Mouse (Mus musculus) CD8-positive naive resting alpha-beta T cell, adult 2 months (primary cell): Measurements from ENCODE around the gene Dab2ip.

Experiments used
- DNase-seq, 2 experiments: peaks; one replicate each; pipeline ENCODE4 v3.0.0; 2022; ENCODE audit warnings: low read depth in 2 of 2, low spot score in 2 of 2

Dab2ip gene

DNA sequence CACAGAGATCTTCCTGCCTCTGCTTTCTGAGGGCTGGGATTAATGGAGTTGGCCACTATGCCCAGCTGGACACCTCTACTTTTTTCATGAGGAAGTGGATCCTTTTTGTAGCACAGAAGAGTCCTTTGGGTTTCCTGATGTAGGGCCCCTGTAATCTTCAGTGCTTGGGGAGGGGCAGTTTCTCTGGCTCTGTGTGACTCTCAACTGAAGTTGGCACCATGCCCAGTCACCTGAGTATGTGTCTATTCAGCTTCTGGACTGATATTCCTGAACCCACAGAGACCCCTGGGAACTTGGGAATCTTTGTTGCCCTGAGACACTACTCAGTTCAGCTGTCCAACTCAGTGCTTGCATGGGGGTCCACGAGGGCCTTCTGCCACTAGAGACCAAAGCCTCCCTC lies 37.0 kb downstream of the Dab2ip start:
- DNase-seq: no peak

DNA sequence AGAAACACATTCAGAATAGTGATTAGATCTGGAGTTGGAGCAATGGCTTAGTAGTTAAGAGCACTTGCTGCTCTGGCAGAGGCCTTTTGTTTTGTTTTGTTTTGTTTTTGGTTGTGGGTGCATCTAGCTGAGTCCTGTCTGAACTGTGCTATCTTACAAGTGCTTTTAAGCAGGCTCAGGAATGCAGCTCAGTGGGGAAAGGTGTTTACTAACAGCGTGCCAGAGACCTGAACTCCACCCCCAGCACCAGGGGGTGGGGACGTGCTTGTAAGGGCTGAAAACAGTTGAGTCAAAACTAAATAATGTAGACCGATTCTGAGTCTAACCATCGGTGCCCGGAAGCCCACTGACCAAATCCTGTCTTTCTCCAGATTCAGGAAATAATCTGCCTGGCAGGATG lies 37.7 kb downstream of the Dab2ip start:
- no peak for DNase-seq

DNA sequence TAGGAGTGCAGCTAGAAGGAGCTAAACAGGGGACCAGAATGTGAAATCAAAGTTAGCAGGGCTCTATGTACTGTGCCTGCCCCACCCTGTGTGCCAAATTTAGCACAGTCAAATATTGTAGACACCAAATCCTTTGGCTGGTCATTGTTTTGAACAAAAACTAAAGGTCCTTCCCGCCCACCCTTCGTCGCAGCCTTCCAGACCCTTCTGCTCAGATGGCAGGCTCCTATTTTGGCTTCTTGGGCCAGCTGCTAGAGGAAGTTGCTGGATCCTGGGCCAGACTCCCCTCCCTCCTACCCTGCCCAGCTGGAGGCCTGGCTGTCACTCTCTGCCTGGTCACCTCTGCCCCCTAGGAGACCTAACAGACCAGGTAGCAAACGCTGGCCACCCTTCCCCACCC lies 38.7 kb downstream of the Dab2ip start:
- DNase-seq: no peak

DNA sequence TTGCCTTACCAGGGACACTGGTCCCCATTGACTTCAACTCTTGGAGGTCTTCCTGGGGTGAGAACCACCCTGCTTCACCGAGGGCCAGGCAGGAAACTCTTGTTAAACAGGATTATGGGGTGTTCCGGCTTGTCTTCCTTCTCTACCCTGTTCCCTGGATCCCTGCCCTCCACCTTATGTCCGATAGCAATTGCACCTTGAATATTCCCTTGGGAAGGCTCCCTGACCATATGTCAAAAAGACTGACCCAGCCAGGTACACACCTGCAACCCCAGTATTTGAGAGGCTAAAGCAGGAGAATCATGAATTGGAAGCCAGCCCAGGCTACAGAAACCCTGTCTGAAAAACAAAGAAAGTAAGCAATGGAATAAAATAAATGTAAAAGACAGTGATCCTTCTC lies 40.8 kb downstream of the Dab2ip start:
- DNase-seq: no peak

DNA sequence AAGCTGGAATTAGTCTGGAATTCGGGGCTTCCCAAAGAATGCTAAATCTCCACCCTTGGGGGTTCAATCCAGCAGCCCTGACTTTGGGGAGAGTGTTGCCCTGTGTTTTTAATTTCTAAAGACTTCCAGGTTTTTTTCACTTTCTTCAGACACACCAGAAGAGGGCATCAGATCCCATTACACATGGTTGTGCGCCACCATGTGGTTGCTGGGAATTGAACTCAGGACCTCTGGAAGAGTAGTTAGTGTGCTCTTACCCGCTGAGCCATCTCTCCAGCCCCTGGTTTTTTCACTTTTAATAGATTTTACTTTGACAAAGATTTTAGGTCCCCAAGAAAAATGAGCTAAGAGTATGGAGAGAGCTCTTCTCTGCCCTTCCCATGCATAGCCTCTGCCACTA lies 43.6 kb downstream of the Dab2ip start:
- DNase-seq: no peak

DNA sequence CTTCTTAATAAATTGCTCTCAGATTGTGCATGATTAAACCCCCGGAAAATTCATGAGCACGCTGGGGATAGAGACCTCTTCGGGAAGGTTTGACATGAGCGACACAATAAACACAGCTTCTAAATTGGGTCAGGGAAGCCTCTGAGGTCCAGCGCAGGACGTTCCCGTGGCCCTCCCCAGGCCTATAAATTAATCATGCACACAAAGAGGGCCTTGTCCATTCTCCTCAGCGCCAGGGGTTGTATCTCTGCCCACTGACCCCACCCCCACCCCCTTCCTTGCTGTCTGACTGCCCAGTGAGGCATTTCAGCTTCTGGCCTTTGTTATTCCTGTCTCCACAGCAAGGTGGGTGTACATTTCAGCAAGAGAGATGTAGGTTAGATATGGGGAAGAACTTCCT lies 49.4 kb downstream of the Dab2ip start:
- no peak for DNase-seq

DNA sequence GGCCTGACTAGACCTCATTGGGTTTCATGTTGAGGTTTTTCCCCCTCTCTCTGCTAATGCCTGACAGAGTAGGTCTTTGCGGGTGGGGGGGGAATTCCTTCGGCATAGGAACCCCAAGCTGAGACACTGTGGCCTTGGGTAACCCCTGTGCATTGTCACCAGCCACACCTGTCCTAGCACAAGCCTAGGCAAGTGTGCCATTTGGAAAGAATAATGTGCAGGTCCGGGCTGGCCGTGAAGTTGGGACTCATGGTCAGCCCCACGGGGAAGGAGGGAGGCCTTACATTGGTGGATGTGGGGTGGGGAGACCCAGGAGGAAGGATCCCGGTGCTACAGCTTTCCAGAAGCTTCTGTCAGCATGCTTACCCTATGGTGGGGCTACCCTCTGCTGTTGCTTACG lies 50.8 kb downstream of the Dab2ip start:
- DNase-seq: no peak

DNA sequence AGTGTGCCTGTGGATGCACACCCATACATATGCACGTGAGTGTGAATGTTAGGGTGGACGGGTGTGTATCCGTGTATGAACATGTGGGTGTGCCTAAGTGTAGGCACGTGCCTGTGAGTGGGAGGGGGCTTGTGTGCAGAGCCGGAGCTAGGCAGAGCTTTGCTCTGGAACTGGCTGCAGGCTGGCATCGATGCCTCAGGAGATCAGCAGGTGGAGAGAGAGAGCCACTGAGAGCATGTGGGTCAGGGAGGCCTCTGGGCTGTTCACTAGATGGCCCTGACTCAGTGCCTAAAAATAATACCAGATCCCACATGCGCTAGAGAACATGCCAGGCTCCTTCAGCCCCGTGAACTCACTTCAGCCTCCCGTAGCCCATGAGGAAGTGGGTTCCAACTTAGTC lies 51.3 kb downstream of the Dab2ip start:
- no peak for DNase-seq

DNA sequence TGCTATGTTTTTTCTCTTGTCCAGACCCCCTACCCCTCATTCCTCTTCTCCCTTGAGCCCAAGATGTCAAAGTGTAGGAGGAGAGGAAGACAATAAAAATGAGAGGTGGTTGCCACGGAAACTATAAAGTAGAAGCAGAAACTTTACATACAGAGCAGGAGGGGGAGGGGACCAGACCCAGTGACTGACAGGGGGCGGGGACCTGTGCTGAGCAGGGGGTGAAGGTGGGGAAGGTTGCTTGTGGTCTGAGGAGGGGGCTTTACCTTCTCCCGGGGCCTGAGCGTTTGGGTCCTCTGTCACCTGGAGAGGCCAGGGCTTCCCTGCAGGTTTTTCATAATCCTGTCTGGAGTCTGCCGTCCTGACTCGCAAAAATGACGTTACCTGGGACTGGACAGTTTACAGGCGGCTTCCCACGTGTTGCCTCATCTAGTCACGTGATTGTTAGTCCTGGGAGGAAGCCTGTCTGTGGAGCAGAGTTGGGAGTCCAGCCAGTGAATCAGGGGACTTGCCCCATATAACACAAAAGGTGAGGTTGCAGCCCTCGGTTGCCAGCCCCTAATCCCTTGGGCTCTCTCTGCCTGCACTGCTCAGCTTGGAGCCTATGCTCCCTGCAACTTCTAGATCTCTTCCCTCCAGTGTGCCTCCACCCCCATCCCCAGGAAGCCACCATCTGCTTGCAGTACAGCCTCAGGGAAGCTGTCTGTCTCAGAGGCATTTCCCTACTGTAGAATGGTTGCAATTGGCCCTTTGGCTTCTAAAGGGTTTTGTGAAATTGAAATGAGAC lies 52.3 kb downstream of the Dab2ip start:
- DNase-seq: no peak

DNA sequence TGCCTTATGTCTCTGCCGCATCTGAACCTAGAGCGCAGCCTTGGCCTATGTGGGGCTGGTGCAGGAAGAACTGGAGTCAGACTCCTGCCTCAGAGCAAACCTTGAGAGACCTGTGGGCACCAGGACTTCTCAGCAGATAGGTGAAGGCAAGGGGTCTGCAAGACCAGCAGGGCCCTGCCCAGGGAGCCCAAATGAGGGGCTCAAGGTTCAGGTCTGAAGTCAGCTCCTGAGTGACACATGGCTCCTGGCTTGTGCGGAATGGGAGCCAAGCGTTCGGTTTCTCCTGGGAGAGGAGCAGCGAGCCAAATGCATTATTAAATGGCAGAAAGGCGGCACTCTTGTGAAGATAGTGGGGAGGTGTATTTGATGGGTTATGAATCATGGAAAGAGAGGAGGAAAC lies 52.9 kb downstream of the Dab2ip start:
- no peak for DNase-seq

DNA sequence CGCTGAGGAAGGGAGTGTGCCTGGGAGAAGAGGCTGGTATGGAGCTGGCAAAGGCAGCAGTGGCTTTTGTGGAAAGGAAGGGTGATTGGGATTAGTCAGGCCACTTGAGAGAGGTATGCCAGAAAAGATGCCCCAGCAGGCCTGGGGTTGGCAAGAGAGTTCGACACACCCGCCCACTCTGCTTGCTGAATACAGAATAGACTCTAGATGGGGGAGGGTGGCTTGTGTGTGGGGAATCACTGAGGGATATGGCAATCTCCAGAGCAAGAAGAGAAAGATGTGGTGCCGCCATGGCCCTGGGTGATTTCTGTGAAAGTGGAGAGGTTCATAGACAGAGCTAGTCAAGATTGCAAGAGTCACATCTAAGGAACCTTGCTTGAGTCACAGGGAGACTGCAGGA lies 53.6 kb downstream of the Dab2ip start:
- DNase-seq: no peak

DNA sequence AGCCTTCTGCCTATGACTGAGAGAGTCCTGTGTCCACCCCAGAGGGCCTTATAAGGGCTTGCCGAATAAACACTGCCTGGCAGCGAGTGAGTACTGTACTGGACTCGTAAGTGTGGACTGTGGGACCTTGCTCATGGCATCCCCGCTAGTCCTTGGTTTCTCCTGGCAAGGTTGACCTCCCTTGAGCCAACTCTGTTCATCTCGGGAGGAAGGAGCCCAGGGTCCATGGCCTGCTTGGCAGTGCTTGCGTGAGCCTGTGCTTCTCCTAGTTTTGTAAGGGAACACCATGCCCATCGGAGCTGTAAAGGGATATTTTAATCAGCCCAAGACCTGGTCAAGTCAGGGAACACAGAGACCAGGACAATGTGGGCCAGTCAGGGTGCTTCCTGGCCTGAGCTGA lies 54.2 kb downstream of the Dab2ip start:
- DNase-seq: no peak

DNA sequence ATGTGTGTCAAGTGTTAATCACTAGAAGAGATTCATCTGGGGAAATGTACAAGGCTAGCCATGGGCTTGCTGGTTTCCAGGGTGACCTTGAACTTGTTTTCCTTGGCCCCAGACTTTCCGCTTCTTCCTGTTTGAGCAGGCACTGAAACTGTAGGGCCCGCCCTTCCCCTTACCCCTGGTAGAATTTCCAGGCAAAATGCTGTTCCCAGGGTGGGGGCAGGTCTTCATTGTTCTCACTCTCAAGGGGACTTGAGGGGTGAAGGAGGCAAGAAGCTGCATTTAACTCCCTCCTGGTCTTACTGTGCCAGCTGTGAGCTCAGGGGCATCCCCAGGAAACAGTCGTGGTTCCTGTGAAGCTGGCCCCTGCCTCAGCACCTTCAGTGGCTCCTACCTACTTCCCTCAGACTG lies 55.9 kb downstream of the Dab2ip start:
- no peak for DNase-seq

DNA sequence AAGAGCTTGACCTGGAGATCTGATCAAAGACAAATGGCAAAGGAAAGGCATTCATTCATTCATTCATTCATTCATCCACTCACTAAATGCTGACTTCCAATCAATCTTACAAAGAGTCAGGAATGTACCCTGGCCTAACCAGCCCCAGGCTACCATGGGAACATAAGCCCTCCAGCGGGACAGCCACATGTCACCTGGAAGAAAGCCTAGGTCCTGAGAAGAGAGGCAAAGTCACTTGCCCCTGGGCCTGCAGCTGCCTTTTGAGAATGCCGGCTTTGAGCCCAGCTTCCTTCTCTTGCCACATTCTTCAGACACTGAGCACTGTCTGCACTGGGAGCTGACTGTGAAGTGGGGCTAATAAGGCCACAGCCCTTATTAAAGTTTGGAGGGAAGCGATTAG lies 56.3 kb downstream of the Dab2ip start:
- DNase-seq: no peak

DNA sequence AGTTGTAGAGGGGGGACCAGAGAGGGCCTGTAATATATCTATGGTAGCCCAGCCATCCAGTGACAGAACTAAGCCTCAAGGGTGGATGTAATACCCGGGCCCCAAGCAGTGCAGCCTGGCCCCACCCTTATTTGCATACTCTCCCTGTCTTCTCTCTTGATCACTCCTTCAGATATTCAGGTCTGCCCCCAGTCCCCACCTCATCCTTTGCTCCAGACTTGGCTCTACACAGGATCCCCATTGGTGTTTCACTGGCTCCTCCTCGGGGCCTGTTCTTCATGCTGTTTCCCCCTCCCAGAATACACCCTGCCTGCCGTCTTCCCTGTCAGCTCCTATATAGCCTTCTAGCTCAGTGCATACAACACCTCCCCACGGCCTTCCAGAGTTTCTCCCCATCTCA lies 57.3 kb downstream of the Dab2ip start:
- no peak for DNase-seq

DNA sequence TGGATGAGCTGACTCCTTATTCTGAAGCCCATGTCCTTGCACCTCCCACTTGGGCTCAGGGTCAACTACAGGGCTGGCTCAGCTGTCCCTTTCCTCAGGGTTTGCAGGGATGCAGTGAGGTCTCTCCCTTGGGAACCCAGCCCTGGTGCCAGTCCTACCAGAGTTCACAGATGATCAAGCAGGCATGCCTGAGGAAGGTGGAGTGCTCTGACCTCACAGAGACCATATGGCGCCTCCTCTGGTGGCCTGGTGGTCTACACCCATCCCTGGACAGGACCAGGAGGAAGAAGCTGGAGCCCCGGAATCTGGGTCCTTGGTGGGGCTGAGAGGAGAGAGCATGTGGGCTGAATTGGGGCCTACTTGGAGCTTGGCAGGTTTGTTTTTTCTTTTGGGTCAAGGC lies 57.9 kb downstream of the Dab2ip start:
- no peak for DNase-seq

DNA sequence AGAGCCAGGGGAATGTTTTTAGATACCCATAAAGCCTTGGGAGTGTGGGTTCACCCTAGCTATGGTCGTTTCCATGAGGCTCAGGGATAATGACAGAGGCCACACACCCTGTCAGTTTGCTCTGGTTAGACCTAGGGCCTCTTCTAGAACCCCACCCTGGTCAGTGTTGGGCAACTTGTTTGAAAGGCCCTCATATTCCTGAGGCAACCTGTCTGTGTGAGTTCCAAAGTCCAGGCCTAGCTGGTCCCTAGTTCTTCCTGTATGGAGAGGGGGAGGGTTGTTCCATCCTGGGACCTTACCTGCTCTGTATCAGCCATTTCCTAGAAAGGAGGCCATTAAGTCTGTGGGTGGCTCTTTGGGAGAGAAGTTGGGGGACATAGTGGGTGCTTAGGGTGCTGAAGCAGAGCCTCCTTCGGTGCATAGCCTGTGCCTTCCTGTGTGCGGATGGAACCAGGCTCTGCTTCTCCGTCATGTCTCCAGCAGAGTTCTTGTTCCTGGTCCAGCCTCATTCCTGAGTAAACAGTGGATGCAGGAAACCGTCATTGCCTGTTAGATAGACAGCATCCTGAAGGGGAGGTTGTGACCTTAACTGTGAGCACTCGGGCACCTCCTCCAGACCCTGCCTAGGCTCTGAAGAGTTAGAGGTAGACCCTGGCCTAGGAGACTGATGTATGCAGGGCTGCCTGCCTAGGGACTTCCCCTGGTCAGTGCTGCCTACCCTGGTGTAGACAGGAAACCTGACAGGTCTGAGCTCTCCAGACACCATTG lies 59.0 kb downstream of the Dab2ip start:
- DNase-seq: no peak

DNA sequence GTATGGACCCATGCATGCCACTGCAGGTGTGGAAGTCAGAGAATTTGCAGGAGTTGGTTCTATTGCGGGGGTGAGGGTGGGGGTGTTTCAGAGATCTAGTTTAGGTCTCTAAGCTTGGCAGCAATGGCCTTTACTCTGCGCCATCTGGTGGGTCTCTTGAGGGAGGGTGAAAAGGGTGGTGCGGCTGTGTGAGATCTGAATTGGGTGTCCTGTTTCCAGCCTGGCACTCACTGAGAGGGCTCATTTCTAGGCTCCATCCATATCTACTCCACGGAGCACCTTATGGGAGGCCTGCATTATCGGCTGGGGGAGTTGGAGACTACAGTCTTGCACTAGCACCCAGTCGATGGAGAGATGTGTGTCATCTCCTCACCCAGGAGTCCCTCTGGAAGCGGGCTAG lies 60.9 kb downstream of the Dab2ip start:
- no peak for DNase-seq

DNA sequence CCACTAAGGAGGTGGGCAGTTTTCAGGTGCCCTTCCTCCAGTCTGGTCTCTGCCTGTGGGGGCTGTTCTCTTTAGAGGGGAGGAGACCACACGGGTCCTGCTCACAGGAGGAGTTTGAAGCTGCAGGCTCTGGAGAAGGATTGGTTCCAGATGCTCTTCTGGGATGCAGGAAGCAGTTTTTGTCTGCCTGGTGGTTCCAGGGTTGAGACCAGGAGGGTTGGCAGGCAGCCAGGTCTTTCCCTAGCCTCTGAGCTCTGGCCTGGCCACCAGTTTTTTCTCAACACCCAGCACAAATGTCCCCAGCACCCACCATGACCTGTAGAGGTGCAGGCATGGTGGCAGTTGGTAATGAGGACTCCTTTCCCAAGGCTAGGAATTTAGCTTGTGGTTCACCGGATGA lies 61.5 kb downstream of the Dab2ip start:
- no peak for DNase-seq

DNA sequence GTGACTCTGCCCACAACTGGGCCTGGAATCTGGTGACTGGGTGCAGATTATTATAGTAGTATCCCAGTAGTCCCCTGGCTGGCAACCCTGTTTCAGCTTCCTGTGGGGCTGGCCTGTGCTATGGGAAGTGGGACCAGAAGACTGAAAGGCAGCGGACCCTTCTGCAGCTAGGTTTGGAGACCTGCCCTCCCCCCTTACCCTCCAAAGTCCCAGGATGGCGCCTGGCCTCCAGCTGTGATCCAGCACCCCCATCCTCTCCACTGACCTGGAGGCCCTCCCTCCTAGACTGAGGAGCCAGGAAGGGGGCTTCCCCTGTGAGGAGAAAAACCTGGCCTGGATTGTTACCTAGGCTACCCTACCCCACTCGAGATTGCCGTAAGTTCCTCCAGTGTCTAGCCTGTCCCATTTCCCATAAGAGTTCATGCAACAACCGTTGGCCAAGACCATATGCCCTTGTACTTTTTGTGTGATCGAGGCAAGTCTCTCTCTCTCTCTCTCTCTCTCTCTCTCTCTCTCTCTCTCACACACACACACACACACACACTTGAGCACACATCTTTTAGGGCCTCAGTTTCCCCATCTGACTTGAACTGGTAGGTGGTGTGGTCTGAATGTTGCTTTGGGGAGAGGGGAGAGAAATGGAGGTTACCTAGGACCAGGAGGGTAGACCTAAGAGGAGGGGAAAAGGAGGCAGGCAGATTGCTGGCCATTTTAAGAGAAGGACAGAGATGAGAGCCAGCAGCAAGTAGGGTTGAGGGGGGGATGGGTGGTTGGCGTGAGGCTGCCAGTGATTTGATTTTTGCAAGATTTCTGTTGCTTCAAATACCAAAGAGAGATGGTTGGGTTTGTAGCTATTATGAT lies 62.5 kb downstream of the Dab2ip start:
- DNase-seq: no peak

DNA sequence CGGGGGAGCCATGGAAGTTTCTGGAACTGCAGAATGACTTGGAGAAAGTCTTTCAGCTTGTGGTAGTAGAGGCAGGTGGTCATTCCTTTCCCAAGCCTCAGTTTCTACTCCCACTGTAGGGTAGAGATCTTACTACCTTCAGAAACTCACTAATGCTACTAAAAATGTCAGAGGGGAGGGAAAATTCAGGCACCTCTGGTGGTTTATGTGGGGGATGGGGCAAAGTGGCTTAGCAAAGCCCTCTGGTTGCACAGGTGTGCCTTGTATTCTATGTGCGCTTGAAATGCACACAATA lies 63.1 kb downstream of the Dab2ip start:
- DNase-seq: no peak

DNA sequence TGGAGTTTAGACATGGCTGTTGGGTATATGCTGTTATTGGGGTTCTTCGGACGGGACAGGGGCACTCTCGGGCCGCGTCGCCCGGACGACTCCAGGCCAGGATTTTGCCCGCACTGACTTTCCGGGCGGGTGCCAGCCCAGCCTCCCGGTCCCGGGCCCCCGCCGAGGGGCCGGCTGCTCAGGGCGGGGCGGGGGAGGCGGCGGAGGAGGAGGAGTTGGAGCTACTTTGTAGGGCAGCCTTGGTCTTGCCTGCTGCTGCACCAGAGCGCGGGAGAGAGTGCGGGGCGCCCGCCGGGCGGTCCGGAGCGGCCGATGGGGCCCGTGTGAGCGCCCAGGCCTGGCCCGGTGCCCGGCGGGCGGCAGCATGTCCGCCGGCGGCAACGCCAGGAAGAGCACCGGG lies 63.7 kb downstream of the Dab2ip start:
- DNase-seq: no peak
